Mouse (Mus musculus): ENCODE data around the gene Cfap61. TPM values are rescaled to one million over a fixed set of nuclear protein-coding genes. Genes with fewer than 3 reads are reported as not detected.

Gene Cfap61
- total RNA-seq, 2 experiments from 2014 or later, result 29.9 to 45.2 TPM

GRCm38 (mm10) chr2:146219791-146220190 lies 285.2 kb downstream of the Cfap61 start:
- no peak for DNase-seq (ENCODE audit: low spot score in 2 of 2)

- no peak for DNase-seq (ENCODE audit: low spot score in 2 of 2)
Observed at GRCm38 (mm10) chr2:146220591-146221075, 286.0 kb downstream of the Cfap61 start.

GRCm38 (mm10) chr2:146221076-146221928 lies 286.7 kb downstream of the Cfap61 start, which contains the start of gene Insm1:
Gene Insm1, plus strand, starts transcription at chr2:146221921.
- no peak for DNase-seq (ENCODE audit: low spot score in 2 of 2)

GRCm38 (mm10) chr2:146221929-146222278 lies 287.3 kb downstream of the Cfap61 start:
- no peak for DNase-seq (ENCODE audit: low spot score in 2 of 2)

GRCm38 (mm10) chr2:146222279-146223175 lies 287.9 kb downstream of the Cfap61 start:
- no peak for DNase-seq (ENCODE audit: low spot score in 2 of 2)

GRCm38 (mm10) chr2:146223176-146223905 lies 288.8 kb downstream of the Cfap61 start:
- DNase-seq (ENCODE audit: low spot score in 2 of 2), result no peak

- DNase-seq (ENCODE audit: low spot score in 2 of 2), result no peak
Observed at GRCm38 (mm10) chr2:146224141-146224540, 289.6 kb downstream of the Cfap61 start.

GRCm38 (mm10) chr2:146225818-146226217 lies 291.2 kb downstream of the Cfap61 start:
- DNase-seq (ENCODE audit: low spot score in 2 of 2), result no peak

GRCm38 (mm10) chr2:146226484-146226883 lies 291.9 kb downstream of the Cfap61 start:
- peak in 1 of 2 experiments; percentile 42 for DNase-seq (ENCODE audit: low spot score in 2 of 2)

GRCm38 (mm10) chr2:146227646-146228045 lies 293.1 kb downstream of the Cfap61 start:
- no peak for DNase-seq (ENCODE audit: low spot score in 2 of 2)

GRCm38 (mm10) chr2:146228435-146228834 lies 293.9 kb downstream of the Cfap61 start:
- DNase-seq (ENCODE audit: low spot score in 2 of 2), result no peak

- no peak for DNase-seq (ENCODE audit: low spot score in 2 of 2)
Observed at GRCm38 (mm10) chr2:146231485-146231884, 296.9 kb downstream of the Cfap61 start.

GRCm38 (mm10) chr2:146239196-146239747 lies 304.7 kb downstream of the Cfap61 start:
- DNase-seq (ENCODE audit: low spot score in 2 of 2), result no peak

- DNase-seq (ENCODE audit: low spot score in 2 of 2), result no peak
Observed at GRCm38 (mm10) chr2:146244049-146244448, 309.5 kb downstream of the Cfap61 start.

- DNase-seq (ENCODE audit: low spot score in 2 of 2), result no peak
Observed at GRCm38 (mm10) chr2:146245401-146245800, 310.8 kb downstream of the Cfap61 start.

GRCm38 (mm10) chr2:146246409-146247075 lies 312.0 kb downstream of the Cfap61 start:
- DNase-seq (ENCODE audit: low spot score in 2 of 2), result no peak

GRCm38 (mm10) chr2:146247576-146247975 lies 313.0 kb downstream of the Cfap61 start:
- no peak for DNase-seq (ENCODE audit: low spot score in 2 of 2)

- no peak for DNase-seq (ENCODE audit: low spot score in 2 of 2)
Observed at GRCm38 (mm10) chr2:146249033-146249432, 314.4 kb downstream of the Cfap61 start.

GRCm38 (mm10) chr2:146250236-146250904 lies 315.8 kb downstream of the Cfap61 start:
- DNase-seq (ENCODE audit: low spot score in 2 of 2), result no peak

- DNase-seq (ENCODE audit: low spot score in 2 of 2), result no peak
Observed at GRCm38 (mm10) chr2:146254387-146254786, 319.8 kb downstream of the Cfap61 start.

Data from adrenal gland, postnatal 4 days (tissue).